Mouse (Mus musculus): ENCODE data around the gene Nin. TPM values are rescaled to one million over a fixed set of nuclear protein-coding genes. Genes with fewer than 3 reads are reported as not detected.

Nin gene
- total RNA-seq, 1 experiment from 2014 or later, result 42.1 TPM

- DNase-seq, result no peak
These were observed 5.3 kb upstream of the Nin start for GRCm38 (mm10) chr12:70118721-70119345.

GRCm38 (mm10) chr12:70117146-70117545 is 3.6 kb upstream of the Nin start:
- DNase-seq, result peak; percentile 44

GRCm38 (mm10) chr12:70112090-70112383 is 1.5 kb downstream of the Nin start:
- no peak for DNase-seq

GRCm38 (mm10) chr12:70111367-70112089 is 2.0 kb downstream of the Nin start:
- DNase-seq, result peak; percentile 84

GRCm38 (mm10) chr12:70111117-70111366 is 2.5 kb downstream of the Nin start:
- peak; percentile 49 for DNase-seq

GRCm38 (mm10) chr12:70110375-70111116 is 3.0 kb downstream of the Nin start:
- DNase-seq, result no peak

- no peak for DNase-seq
These were observed 3.6 kb downstream of the Nin start for GRCm38 (mm10) chr12:70109921-70110320.

- DNase-seq, result no peak
These were observed 5.4 kb downstream of the Nin start for GRCm38 (mm10) chr12:70108104-70108503.

GRCm38 (mm10) chr12:70106508-70106907 is 7.0 kb downstream of the Nin start:
- no peak for DNase-seq

- DNase-seq, result no peak
These were observed 7.6 kb downstream of the Nin start for GRCm38 (mm10) chr12:70105885-70106284.

GRCm38 (mm10) chr12:70104776-70105420 is 8.6 kb downstream of the Nin start:
- no peak for DNase-seq

- no peak for DNase-seq
These were observed 9.3 kb downstream of the Nin start for GRCm38 (mm10) chr12:70104199-70104598.

GRCm38 (mm10) chr12:70103257-70103656 is 10.3 kb downstream of the Nin start:
- no peak for DNase-seq

- DNase-seq, result no peak
These were observed 11.1 kb downstream of the Nin start for GRCm38 (mm10) chr12:70102426-70102825.

- no peak for DNase-seq
These were observed 11.7 kb downstream of the Nin start for GRCm38 (mm10) chr12:70101823-70102222.

- DNase-seq, result no peak
These were observed 15.6 kb downstream of the Nin start for GRCm38 (mm10) chr12:70097901-70098300.

GRCm38 (mm10) chr12:70097316-70097715 is 16.2 kb downstream of the Nin start:
- DNase-seq, result peak; percentile 81

GRCm38 (mm10) chr12:70093266-70093893 is 20.1 kb downstream of the Nin start:
- no peak for DNase-seq

GRCm38 (mm10) chr12:70088297-70088696 is 25.2 kb downstream of the Nin start:
- DNase-seq, result no peak

GRCm38 (mm10) chr12:70085351-70085750 is 28.2 kb downstream of the Nin start:
- DNase-seq, result no peak

GRCm38 (mm10) chr12:70084198-70084597 is 29.3 kb downstream of the Nin start:
- DNase-seq, result no peak

GRCm38 (mm10) chr12:70083737-70084136 is 29.8 kb downstream of the Nin start:
- DNase-seq, result no peak

Data from adrenal gland, postnatal 25 days (tissue).